ENCODE assay signal across 9 mouse cellular contexts in the genomic region with DNA sequence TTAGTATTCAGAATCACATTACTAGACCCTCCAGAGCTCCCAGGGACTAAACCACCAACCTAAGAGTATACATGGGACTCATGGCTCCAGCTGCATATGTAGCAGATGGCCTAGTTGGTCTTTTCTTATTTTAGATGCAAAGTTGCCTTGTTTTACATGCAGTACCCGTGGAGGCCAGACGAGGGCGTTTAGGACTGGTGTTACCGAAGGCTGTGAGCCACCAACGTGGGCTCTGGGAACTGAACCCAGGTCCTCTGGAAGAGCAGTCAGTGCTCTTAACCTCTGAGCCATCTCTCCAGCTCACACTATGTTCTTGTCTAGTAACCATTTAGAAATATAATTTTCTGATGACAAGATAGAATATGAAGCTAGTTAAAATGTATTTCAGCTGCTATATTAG.
DNase-seq lines count a peak whose midpoint lies in the region; TF ChIP-seq lines count a peak whose summit lies in the region.
"Had no signal": no experiment of that assay in that cellular context is flagged by ENCODE, and none has a peak within 500 bp of the region (broad histone marks: within the 10 kb centered on the region; RNA-seq: fewer than 3 reads in every experiment).

No protein-coding gene starts in this region.

- 22% methylated on average over 5 of the region's 5 CpGs for WGBS in heart, adult 2 months

- no peaks in the 10 kb centered on the region for H3K27me3 ChIP-seq in heart, adult 2 months (ENCODE audit: control insufficient read depth, insufficient read depth, low read length)
- H3K27me3 ChIP-seq: limb, embryonic 12.5 days had no signal

- no peak for DNase-seq in heart, adult 2 months
- DNase-seq in heart, postnatal 14 days, result no peak
- DNase-seq in spleen, adult 12 weeks (ENCODE audit: low spot score), result peak; percentile 37
- DNase-seq in spleen, postnatal 36 days (ENCODE audit: low spot score in 2 of 2), result no peak
- DNase-seq in forelimb bud, embryonic 11.5 days (ENCODE audit: low read depth, low spot score), result peak; percentile 31
- peak; percentile 73 for DNase-seq in thymus, postnatal 4 days
- DNase-seq in left cerebral cortex, adult 8-10 months (ENCODE audit: low spot score in 2 of 2), result no peak
- DNase-seq in urinary bladder, postnatal 25 days (ENCODE audit: low spot score), result no peak

- peak; percentile 63 for TF ChIP-seq CTCF in heart, adult 2 months (IDR thresholded peaks at IDR 0.05)

- TF ChIP-seq EP300 in heart, adult 2 months (IDR thresholded peaks at IDR 0.05; ENCODE audit: insufficient read depth, low read depth, low read length), result no peak

- H3K36me3 ChIP-seq in heart, adult 2 months (ENCODE audit: control insufficient read depth, insufficient read depth, low read length), result no peaks in the 10 kb centered on the region
- H3K36me3 ChIP-seq: limb, embryonic 12.5 days had no signal

- no peak overlapping the region for H3K4me3 ChIP-seq in heart, adult 2 months
- H3K4me3 ChIP-seq: limb, embryonic 12.5 days had no signal

- intact Hi-C loops in heart, adult 2 months (cut with DNase I), result loop anchor here (2.0 kb wide), 1 partner anchor 25 kb away; no protein-coding TSS in a partner anchor
- intact Hi-C loops in heart, postnatal 14 days (cut with DNase I), result no loop called here

- no peaks in the 10 kb centered on the region; the same call in 1 of the 2 replicates for H3K4me1 ChIP-seq in heart, adult 2 months (ENCODE audit: control insufficient read depth, insufficient read depth, low read length)
- H3K4me1 ChIP-seq: limb, embryonic 12.5 days had no signal

- no peak overlapping the region for H3K27ac ChIP-seq in heart, adult 2 months
- H3K27ac ChIP-seq: limb, embryonic 12.5 days had no signal

- H3K9ac ChIP-seq in heart, adult 2 months (ENCODE audit: low read depth, low read length), result no peak overlapping the region
- H3K9ac ChIP-seq: limb, embryonic 12.5 days had no signal

- no peaks in the 10 kb centered on the region for H3K79me2 ChIP-seq in heart, adult 2 months (replicated peaks; ENCODE audit: control insufficient read depth, insufficient read depth, low read length)

- TF ChIP-seq POLR2A in heart, adult 2 months (IDR thresholded peaks at IDR 0.05; ENCODE audit: insufficient read depth, low read depth, low read length), result no peak

Comparison
In these comparisons a context has a peak if more than half of its experiments do, and no peak if none do; other contexts are left out.
1. DNase-seq: peak in spleen, adult 12 weeks (single experiment), forelimb bud, embryonic 11.5 days (single experiment) and thymus, postnatal 4 days (single experiment); none in heart, adult 2 months (0 of 2), heart, postnatal 14 days (0 of 2), spleen, postnatal 36 days (0 of 2), left cerebral cortex, adult 8-10 months (0 of 2) and urinary bladder, postnatal 25 days (single experiment).